Mouse (Mus musculus) liver, embryonic 18 days (tissue): ENCODE data around the gene Ctps2. TPM values are rescaled to one million over a fixed set of nuclear protein-coding genes. Genes with fewer than 3 reads are reported as not detected.

Source experiments
- polyA plus RNA-seq: library from polyadenylated mRNA; depleted of rRNA; stranded (reverse); fragments of >200 nt; gene quantifications from 2 replicates; pipeline ENCODE4 v1.2.3, GENCODE M21; 2012; rRNA removed

Gene Ctps2
- 19.9 and 20.7 TPM in 2 replicates for polyA plus RNA-seq

DNA sequence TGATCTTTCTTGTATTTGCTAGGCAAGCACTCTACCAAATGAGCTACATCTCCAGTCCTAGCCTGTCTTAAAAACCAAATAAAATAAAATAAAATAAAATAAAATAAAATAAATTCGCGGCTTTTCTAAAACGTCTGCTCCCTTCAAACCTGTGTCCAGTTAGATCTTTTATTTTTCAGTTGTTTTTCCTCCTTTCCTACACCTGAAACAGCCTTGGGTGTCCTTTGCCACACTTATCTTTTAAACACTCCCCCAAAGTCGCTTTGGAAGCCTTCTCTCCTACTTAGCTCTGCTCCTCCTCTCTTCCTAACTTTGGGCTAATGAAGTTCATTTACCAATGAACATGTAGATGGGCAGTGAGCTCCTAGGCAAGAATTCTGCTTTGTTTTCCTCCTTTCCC, at the start of gene Ctps2:
Gene Ctps2, plus strand, starts transcription at position 301 of the 400 bp plus-strand sequence.

DNA sequence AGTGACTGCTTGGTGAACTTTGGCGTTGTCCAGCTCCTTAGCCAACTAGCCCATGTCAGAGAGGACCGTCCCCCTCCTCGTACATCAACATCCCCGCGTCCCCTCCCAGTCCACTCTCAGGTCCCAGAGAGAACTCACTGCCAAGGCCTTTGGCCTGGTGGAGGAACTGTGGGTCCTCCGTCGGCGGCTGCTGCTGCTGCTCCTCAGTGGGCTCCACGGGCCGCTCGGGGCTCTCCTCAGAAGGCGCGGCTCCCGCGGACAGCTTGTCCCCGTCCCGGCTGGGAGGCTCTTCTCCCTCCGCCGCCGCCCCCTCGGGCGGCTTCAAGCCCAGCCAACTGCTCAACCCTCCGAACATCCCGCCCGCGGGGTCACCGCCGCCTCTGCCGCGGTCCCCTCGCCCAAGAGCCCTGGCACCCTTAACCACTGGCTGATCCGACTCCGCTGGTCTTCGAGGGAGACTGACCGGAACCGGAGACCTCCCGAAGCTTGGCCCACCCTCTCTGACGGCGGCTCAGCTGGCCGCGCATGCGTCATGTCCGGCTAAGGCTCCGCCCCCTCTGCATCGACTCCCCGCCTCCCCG, 13.0 kb upstream of the Ctps2 start, which contains the start of gene Syap1:
Gene Syap1, minus strand, starts transcription at position 517 of the 581 bp plus-strand sequence.

GRCm38 (mm10) chrX:162964383-162964782, 63.3 kb downstream of the Ctps2 start, which contains the start of gene S100g:
S100g (minus strand) TSS chrX:162964599.

Other genes starting within 250 kb of the Ctps2 start
- gene Rbbp7, start 140.8 kb upstream of the Ctps2 start, polyA plus RNA-seq: 300 and 302 TPM in 2 replicates
- 7.8 and 9.3 TPM in 2 replicates for gene Txlng, start 71.8 kb upstream of the Ctps2 start, polyA plus RNA-seq
- 10.9 and 11.1 TPM in 2 replicates for gene Syap1, start 12.8 kb upstream of the Ctps2 start, polyA plus RNA-seq
- gene S100g, start 63.4 kb downstream of the Ctps2 start, polyA plus RNA-seq: 6.6 and 10.1 TPM in 2 replicates